Mouse (Mus musculus) activated CD4-positive, CD25-positive, alpha-beta regulatory T cell (primary cell): Measurements from ENCODE around the gene Vmn2r1. TPM values are rescaled to one million over a fixed set of nuclear protein-coding genes. Genes with fewer than 3 reads are reported as not detected.

ENCODE experiments used
- polyA plus RNA-seq, 2 experiments: library from polyadenylated mRNA; unstranded; fragments of 100-300 nt; shearing (Covaris generic); gene quantifications; one replicate each; pipeline ENCODE4 v1.2.1; 2017

Gene Vmn2r1
- not detected for polyA plus RNA-seq

GRCm38 (mm10) chr3:64081247-64081646 lies at the start of gene Vmn2r1:
TSS of gene Vmn2r1 (plus strand) at chr3:64081547.

DNA sequence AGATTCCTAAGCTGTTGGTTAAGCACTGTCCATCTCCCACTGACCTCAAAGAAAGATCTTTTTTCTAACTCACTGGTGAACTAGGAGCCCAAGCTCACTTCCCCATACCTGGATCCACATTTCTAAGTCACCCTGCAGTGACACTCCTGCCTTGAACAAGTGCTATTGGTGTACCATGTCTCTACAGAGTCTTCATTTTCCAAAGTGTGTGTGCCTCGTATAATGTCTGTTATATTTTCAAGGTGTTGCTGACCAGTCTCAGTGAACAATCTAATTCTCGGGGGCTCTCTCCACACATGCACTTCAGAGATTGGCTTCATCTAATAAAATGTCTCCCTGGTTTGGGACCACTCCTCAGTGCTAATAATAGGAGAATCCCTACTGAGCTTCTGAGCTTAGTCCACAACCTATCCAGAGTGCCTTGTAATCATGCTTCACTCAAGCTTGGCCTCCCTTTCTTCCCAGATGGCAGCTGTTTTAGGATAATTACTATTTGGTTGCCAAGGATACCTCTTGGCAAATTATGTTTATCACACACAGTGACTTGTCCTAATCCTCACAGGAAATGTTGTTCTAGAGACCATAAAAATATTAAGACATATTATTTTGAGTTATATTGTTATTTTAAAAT lies 60.6 kb downstream of the Vmn2r1 start, which contains the start of gene Vmn2r2:
TSS of gene Vmn2r2 (minus strand) at position 51 of the 631 bp plus-strand sequence.

Other genes starting within 250 kb of the Vmn2r1 start
- gene Plch1, start 182.1 kb upstream of the Vmn2r1 start, polyA plus RNA-seq: under 1 TPM in 1 of 2 experiments, not detected in 1; 0.20 TPM
- gene E130311K13Rik, start 152.1 kb upstream of the Vmn2r1 start, polyA plus RNA-seq: 10 to 100 TPM; 10.2 to 10.5 TPM
- 10 to 100 TPM; 23.1 to 26.1 TPM for gene Slc33a1, start 116.8 kb upstream of the Vmn2r1 start, polyA plus RNA-seq
- 10 to 100 TPM; 22.7 to 28.0 TPM for gene Gmps, start 105.4 kb upstream of the Vmn2r1 start, polyA plus RNA-seq
- gene Vmn2r2, start 60.4 kb downstream of the Vmn2r1 start, polyA plus RNA-seq: under 1 TPM in 1 of 2 experiments, not detected in 1; 0.10 TPM
- gene Vmn2r3, start 208.2 kb downstream of the Vmn2r1 start, polyA plus RNA-seq: under 1 TPM in 1 of 2 experiments, not detected in 1; 0.12 TPM